Mouse (Mus musculus): Measurements from ENCODE around the gene Zfp385a. TPM values are rescaled to one million over a fixed set of nuclear protein-coding genes. Genes with fewer than 3 reads are reported as not detected.
"Not testable (repeated sequence)": the region's sequence is repeated elsewhere in the genome, so short reads cannot be mapped to it uniquely, and the experiment has no call there.

Zfp385a gene
- total and polyA plus RNA-seq, 3 experiments: 4.4 to 54.0 TPM; not detected in 1

DNA sequence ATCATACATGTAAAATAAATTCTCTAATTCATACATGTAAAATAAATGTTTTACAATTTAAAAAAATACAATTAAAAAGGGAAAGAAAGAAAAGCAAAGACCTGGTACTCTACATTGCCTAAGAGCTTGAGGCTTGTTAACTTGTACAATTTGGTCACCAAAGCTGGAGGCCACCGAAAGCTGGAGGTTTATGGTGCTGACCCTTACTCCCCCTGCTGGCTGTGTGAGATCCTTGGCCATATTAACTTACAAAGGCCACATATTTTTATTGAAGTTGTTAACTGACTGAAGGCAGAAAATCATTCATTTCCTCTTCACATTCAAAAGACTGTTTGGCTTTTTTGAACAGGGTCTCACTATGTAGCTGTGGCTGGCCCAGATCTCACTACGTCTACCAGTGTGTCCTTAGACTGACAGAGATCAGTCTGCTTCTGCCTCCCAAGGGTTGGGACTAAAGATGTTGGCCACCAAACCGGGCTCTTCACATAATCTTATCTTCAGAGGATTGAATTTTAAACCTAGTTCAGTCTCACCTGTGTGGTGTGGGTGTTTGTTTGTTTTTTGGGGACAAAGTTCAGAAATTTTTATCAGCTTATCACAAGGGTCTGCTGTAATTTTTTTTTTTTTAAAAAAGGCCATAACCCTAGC, 59.0 kb downstream of the Zfp385a start (continued):
- TF ChIP-seq TCF12 (IDR thresholded peaks at IDR 0.05; ENCODE audit: low read depth, low read length) (no peak), POLR2A (IDR thresholded peaks at IDR 0.05; ENCODE audit: control insufficient read depth in 1 of 2, insufficient read depth in 1 of 2, low read depth in 1 of 2, low read length in 2 of 2, poor library complexity in 1 of 2) (no peak), CTCF (IDR thresholded peaks at IDR 0.05 in 2 of 3, conservative IDR thresholded peaks at IDR 0.05 in 1 of 3; ENCODE audit: control insufficient read depth in 1 of 3, insufficient read depth in 1 of 3, low read depth in 2 of 3, low read length in 3 of 3, poor library complexity in 1 of 3, severe bottlenecking in 1 of 3) (peak; percentile 44 to 60 (median 48))

DNA sequence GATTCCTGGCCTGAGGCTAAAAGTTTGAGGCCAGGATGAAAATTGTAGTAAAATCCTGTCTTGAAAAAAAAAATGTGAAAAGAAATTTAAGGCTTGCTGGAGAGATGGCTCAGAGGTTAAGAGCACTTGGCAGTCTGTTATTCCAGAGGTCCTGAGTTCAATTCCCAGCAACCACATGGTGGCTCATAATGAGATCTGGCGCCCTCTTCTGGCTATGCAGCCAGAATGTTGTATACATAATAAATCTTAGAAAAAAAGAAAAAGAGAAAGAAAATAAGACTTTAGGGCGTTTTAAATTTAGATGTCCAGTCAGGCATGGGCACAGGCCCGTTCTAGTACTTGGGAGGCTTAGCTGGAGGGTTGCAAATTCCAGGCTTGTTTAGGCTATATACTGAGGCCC, 60.1 kb downstream of the Zfp385a start:
- peak; percentile 57 for DNase-seq (ENCODE audit: low read depth, low spot score)
- no peaks in the 10 kb centered on the region for H3K27me3 ChIP-seq (ENCODE audit: control insufficient read depth in 1 of 2, insufficient read depth in 2 of 2, low read length in 2 of 2)
- peaks cover 2 to 9% of the 10 kb centered on the region in 2 experiments; a peak in 3 of 4 replicates for H3K4me1 ChIP-seq (ENCODE audit: control insufficient read depth in 1 of 2, insufficient read depth in 2 of 2, low read length in 2 of 2)
- H3K79me2 ChIP-seq (ENCODE audit: control insufficient read depth, insufficient read depth, low read length, poor library complexity): peaks cover 15% of the 10 kb centered on the region
- H3K27ac ChIP-seq (ENCODE audit: control insufficient read depth, low read depth, low read length): no peak overlapping the region
- H3K4me3 ChIP-seq (ENCODE audit: control insufficient read depth in 1 of 2, insufficient read depth in 1 of 2, low read depth in 2 of 2, low read length in 2 of 2): no peak overlapping the region
- no peak overlapping the region for H3K9ac ChIP-seq (ENCODE audit: control insufficient read depth, low read depth, low read length, poor library complexity, severe bottlenecking)
- TF ChIP-seq ZC3H11A (IDR thresholded peaks at IDR 0.05; ENCODE audit: low read depth, low read length): 0 out of 2 replicates have a peak, but pooled peaks have one; percentile 4
- 0 out of 2 replicates have a peak, but pooled peaks have one; percentile 67 for TF ChIP-seq MYC (IDR thresholded peaks at IDR 0.05; ENCODE audit: low read depth, low read length)
- TF ChIP-seq CTCF (IDR thresholded peaks at IDR 0.05 in 2 of 3, conservative IDR thresholded peaks at IDR 0.05 in 1 of 3; ENCODE audit: control insufficient read depth in 1 of 3, insufficient read depth in 1 of 3, low read depth in 2 of 3, low read length in 3 of 3, poor library complexity in 1 of 3, severe bottlenecking in 1 of 3): peak; percentile 35 to 56 (median 46); a peak in 5 of 6 replicates
- TF ChIP-seq SMC3 (IDR thresholded peaks at IDR 0.05; ENCODE audit: low read depth, low read length): peak; percentile 49
- TF ChIP-seq RAD21 (IDR thresholded peaks at IDR 0.05; ENCODE audit: low read depth, low read length): peak; percentile 35
- TF ChIP-seq USF2 (IDR thresholded peaks at IDR 0.05; ENCODE audit: borderline replicate concordance in 1 of 2, insufficient read depth in 1 of 2, low read depth in 1 of 2, low read length in 2 of 2): no peak
- TF ChIP-seq MAX (IDR thresholded peaks at IDR 0.05; ENCODE audit: low read length): 0 out of 2 replicates have a peak, but pooled peaks have one; percentile 30
- no peak for TF ChIP-seq MYB (IDR thresholded peaks at IDR 0.05; ENCODE audit: low read depth, low read length)
- no peak for TF ChIP-seq USF1 (IDR thresholded peaks at IDR 0.05; ENCODE audit: low read depth, low read length)
- peak; percentile 46; the same call in 1 of the 2 replicates for TF ChIP-seq ZNF384 (IDR thresholded peaks at IDR 0.05; ENCODE audit: low read depth, low read length)
- no peak for TF ChIP-seq MAZ (IDR thresholded peaks at IDR 0.05; ENCODE audit: low read depth, low read length)
- no peak for TF ChIP-seq CHD2 (IDR thresholded peaks at IDR 0.05; ENCODE audit: low read length)
- TF ChIP-seq NRF1 (IDR thresholded peaks at IDR 0.05; ENCODE audit: insufficient read depth, low read depth, low read length, poor library complexity, severe bottlenecking): no peak
- TF ChIP-seq ELF1 (IDR thresholded peaks at IDR 0.05; ENCODE audit: low read depth, low read length): no peak
- H3K36me3 ChIP-seq (ENCODE audit: control insufficient read depth in 1 of 2, insufficient read depth in 2 of 2, low read length in 2 of 2): peaks cover 0 to 13% of the 10 kb centered on the region in 2 experiments; a peak in 2 of 4 replicates
- no peaks in the 10 kb centered on the region for H3K9me3 ChIP-seq (replicated peaks; ENCODE audit: insufficient read depth, low read length)

DNA sequence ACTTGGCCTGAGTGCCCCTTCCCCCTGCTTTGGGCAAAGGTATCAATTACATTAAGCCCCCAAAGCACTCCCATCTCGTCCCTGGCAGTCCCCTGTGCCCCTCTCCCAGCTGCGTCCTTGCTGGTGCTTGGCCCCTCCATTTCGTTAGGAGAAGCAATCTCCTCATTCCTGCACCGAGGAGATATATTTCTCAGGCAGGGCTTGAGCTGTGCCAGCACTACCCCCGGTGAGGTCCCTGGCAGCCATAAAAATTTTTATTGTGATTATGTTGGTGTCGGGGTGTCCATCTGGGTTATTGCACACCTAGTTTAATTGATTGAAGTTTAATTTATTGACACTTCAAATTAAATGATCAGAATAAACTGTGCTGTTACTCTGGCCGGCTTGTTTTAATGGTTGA, 61.9 kb downstream of the Zfp385a start:
- Histone ChIP-seq H3K27me3 (ENCODE audit: control insufficient read depth in 1 of 2, insufficient read depth in 2 of 2, low read length in 2 of 2) (no peaks in the 10 kb centered on the region), H3K4me1 (ENCODE audit: control insufficient read depth in 1 of 2, insufficient read depth in 2 of 2, low read length in 2 of 2) (peaks cover 2 to 15% of the 10 kb centered on the region in 2 experiments; a peak in 3 of 4 replicates), H3K9me3 (replicated peaks; ENCODE audit: insufficient read depth, low read length) (no peaks in the 10 kb centered on the region), H3K79me2 (ENCODE audit: control insufficient read depth, insufficient read depth, low read length, poor library complexity) (peaks cover 27% of the 10 kb centered on the region), H3K27ac (ENCODE audit: control insufficient read depth, low read depth, low read length) (no peak overlapping the region), H3K9ac (ENCODE audit: control insufficient read depth, low read depth, low read length, poor library complexity, severe bottlenecking) (no peak overlapping the region), H3K36me3 (ENCODE audit: control insufficient read depth in 1 of 2, insufficient read depth in 2 of 2, low read length in 2 of 2) (peaks cover 0 to 22% of the 10 kb centered on the region in 2 experiments; a peak in 2 of 4 replicates), H3K4me3 (ENCODE audit: control insufficient read depth in 1 of 2, insufficient read depth in 1 of 2, low read depth in 2 of 2, low read length in 2 of 2) (no peak overlapping the region)
- DNase-seq (ENCODE audit: low read depth, low spot score): no peak
- no peak for TF ChIP-seq RCOR1 (IDR thresholded peaks at IDR 0.05; ENCODE audit: low read depth, low read length)
- TF ChIP-seq HCFC1 (IDR thresholded peaks at IDR 0.05; ENCODE audit: low read depth, low read length): no peak
- TF ChIP-seq EP300 (IDR thresholded peaks at IDR 0.05; ENCODE audit: low read depth in 1 of 2, low read length in 2 of 2): no peak

DNA sequence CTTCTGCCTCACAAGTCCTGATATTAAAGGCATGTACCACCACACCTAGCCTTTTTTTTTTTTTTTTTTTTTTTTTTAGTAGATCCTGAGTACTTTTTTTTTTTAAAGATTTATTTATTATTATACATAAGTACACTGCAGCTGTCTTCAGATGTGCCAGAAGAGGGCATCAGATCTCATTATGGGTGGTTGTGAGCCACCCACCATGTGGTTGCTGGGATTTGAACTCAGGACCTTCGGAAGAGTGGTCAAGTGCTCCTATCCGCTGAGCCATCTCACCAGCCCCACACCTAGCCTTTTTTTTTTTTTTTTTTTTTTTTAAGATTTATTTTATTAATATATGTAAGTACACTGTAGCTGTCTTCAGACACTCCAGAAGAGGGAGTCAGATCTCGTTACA, 64.0 kb downstream of the Zfp385a start:
- Histone ChIP-seq H3K36me3 (ENCODE audit: control insufficient read depth in 1 of 2, insufficient read depth in 2 of 2, low read length in 2 of 2) (peaks cover 0 to 15% of the 10 kb centered on the region in 2 experiments; a peak in 2 of 4 replicates), H3K79me2 (ENCODE audit: control insufficient read depth, insufficient read depth, low read length, poor library complexity) (peaks cover 30% of the 10 kb centered on the region), H3K4me1 (ENCODE audit: control insufficient read depth in 1 of 2, insufficient read depth in 2 of 2, low read length in 2 of 2) (peaks cover 2 to 11% of the 10 kb centered on the region in 2 experiments; a peak in 2 of 4 replicates)
- H3K27me3 ChIP-seq (ENCODE audit: control insufficient read depth in 1 of 2, insufficient read depth in 2 of 2, low read length in 2 of 2); DNase-seq (ENCODE audit: low read depth, low spot score); H3K27ac ChIP-seq (ENCODE audit: control insufficient read depth, low read depth, low read length); H3K9ac ChIP-seq (ENCODE audit: control insufficient read depth, low read depth, low read length, poor library complexity, severe bottlenecking); H3K4me3 ChIP-seq (ENCODE audit: control insufficient read depth in 1 of 2, insufficient read depth in 1 of 2, low read depth in 2 of 2, low read length in 2 of 2); H3K9me3 ChIP-seq (replicated peaks; ENCODE audit: insufficient read depth, low read length): not testable (repeated sequence)

Data from MEL (cell line).